ENCODE assay signal across 8 mouse cellular contexts in the genomic region with DNA sequence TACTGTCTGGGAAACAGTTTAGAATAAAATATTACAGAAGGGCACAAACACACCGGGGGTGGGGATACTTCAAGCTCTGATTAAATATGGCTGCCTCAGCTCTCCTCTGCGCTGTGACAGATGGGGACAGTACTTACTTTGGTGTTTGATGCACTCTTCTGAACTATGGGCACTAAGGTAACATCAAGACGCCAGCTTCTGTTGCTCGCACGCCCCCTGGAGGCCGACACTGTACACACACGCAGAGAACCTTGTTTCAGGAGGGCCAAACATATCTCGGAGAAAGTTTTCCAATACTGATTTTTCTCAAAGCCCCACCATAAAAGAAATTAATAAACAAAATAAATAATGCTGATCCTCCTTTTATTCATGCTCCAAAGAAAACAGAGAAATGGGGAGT.
DNase-seq lines count a peak whose midpoint lies in the region; ATAC-seq lines count a peak whose summit lies in the region.

No protein-coding gene starts in this region.

- ATAC-seq in granulocyte monocyte progenitor cell, adult 5-6 weeks (replicated peaks; ENCODE audit: poor library complexity, severe bottlenecking): peak; percentile 59; the same call in 1 of the 2 replicates

- DNase-seq in adrenal gland, adult (ENCODE audit: inconsistent age in 2 of 2, low spot score in 1 of 2): peak; percentile 18 to 72
- no peak for DNase-seq in adrenal gland, adult 8-10 months
- DNase-seq in layer of hippocampus, postnatal 10 days (ENCODE audit: low spot score in 2 of 2): peak; percentile 15 to 27
- DNase-seq in layer of hippocampus, postnatal 14 days (ENCODE audit: low spot score in 2 of 2): no peak
- DNase-seq in adipocyte (ENCODE audit: low spot score): peak; percentile 16
- peak; percentile 79 for DNase-seq in testis, postnatal 10 days (ENCODE audit: low spot score)
- no peak for DNase-seq in frontal cortex, postnatal 14 days (ENCODE audit: low spot score in 2 of 2)

Comparison
In these comparisons a context has a peak if more than half of its experiments do, and no peak if none do; other contexts are left out.
1. DNase-seq: peak in adrenal gland, adult (2 of 2), layer of hippocampus, postnatal 10 days (2 of 2), adipocyte (single experiment) and testis, postnatal 10 days (single experiment); none in adrenal gland, adult 8-10 months (single experiment), layer of hippocampus, postnatal 14 days (0 of 2) and frontal cortex, postnatal 14 days (0 of 2).